Mouse (Mus musculus) kidney, adult 2 months (tissue): ENCODE data around the gene Tmem143.

Experiments used
- CTCF ChIP-seq: fragments of 200-500 bp; conservative IDR thresholded peaks from 2 replicates; pipeline ENCODE4 v1.5.1; 2011; ENCODE audit warnings: low read depth, mild to moderate bottlenecking, control low read depth, low read length, moderate library complexity, mixed read lengths; ENCODE audit not compliant: insufficient read depth, insufficient read length
- POLR2A ChIP-seq: fragments of 200-500 bp; IDR thresholded peaks from one replicate; pipeline ENCODE4 v1.6.1; 2011; ENCODE audit warnings: low read depth, low read length, control low read depth

DNA sequence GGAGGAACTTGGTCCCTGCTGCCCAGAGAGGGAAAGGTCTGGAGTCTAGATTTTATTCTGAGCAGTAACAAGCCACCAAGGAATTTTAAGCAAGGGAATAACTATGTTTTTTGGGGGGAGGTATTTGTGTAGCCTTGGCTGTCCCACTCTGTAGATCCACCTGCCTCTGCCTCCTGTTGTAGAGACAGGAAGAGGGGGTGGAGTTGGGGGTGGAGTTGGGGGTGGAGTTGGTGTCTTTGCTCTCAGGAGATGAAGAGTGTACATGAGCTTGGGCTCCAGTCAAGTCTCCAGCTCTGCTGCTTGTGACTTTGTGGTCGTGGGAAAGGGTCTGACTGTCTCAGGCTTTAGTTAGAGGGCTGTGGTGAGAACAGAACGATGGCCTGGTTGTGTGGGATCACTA is 15.7 kb upstream of the Tmem143 start:
- TF ChIP-seq POLR2A (no peak), CTCF (no peak)
